Mouse (Mus musculus) skeletal muscle tissue, adult 2 months (tissue): Measurements from ENCODE around the gene Stap1.

Experiments
- DNase-seq: peaks from one replicate; pipeline ENCODE4 v3.0.0-alpha.2; 2012; ENCODE audit warnings: low read depth, low spot score

The Stap1 gene

DNA sequence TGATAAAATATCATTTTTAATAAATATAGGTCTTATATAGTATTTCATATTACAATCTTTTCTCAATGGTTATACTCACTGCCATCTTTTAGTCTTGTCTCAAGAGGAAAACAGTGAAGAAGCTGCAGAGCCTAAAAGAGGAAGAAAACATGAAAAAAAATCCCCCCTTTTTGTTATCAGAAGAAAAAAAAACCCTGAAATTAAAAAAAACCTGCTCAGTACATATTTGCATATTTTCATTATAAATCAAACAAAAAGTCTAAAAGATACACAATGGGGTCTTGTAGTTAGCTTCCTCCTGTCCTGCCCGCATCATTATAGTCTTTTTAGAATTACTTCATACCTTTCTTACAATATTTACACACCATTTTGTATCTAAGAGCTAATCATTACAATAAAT lies 57.2 kb downstream of the Stap1 start:
- no peak for DNase-seq

DNA sequence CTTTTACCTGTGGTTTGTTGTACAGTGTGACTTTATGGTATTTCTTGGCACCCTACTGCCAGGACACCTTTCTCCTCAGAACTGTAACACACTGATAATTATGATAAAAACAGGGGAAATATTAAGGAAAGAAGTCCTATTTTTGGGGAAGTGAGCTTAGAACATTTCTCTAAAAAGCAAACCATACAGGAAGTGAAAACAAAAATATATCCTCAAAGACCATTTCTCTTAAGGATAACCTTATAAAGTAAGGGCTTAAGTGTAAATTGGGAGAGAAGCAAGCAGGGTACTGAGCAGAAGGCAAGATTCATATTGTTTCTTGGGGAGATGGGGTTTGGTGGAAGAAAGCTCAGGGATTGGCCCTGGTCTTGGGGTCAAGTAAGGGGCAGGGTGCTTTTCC lies 58.3 kb downstream of the Stap1 start:
- DNase-seq, result no peak
